19 mouse cellular contexts compared by ENCODE assay signal in genomic region chr2:179921021-179921653, GRCm38 (mm10). TPM values are rescaled to one million over a fixed set of nuclear protein-coding genes. Genes with fewer than 3 reads are reported as not detected.
A peak's percentile ranks its signal among the peaks of the same experiment; 100 is the strongest.
DNase-seq lines count a peak whose midpoint lies in the region; ATAC-seq and TF ChIP-seq lines count a peak whose summit lies in the region.
"Had no signal": no experiment of that assay in that cellular context is flagged by ENCODE, and none has a peak within 500 bp of the region (broad histone marks: within the 10 kb centered on the region; RNA-seq: fewer than 3 reads in every experiment).

No protein-coding gene starts in this region.

- no peak overlapping the region for H3K4me2 ChIP-seq in liver, embryonic 14.5 days (ENCODE audit: low read depth)
- no peak overlapping the region for H3K4me2 ChIP-seq in liver, embryonic 12.5 days
- no peak overlapping the region for H3K4me2 ChIP-seq in midbrain, embryonic 11.5 days
- H3K4me2 ChIP-seq: lung, embryonic 15.5 days; midbrain, embryonic 13.5 days; stomach, embryonic 15.5 days had no signal

- no peaks in the 10 kb centered on the region for H3K9me3 ChIP-seq in liver, embryonic 14.5 days (ENCODE audit: control insufficient read depth, low read length)
- no peaks in the 10 kb centered on the region for H3K9me3 ChIP-seq in liver, embryonic 12.5 days (replicated peaks)
- H3K9me3 ChIP-seq in midbrain, embryonic 11.5 days (ENCODE audit: control insufficient read depth, low read length): no peaks in the 10 kb centered on the region
- H3K9me3 ChIP-seq: lung, embryonic 15.5 days; stomach, embryonic 15.5 days had no signal

- H3K4me1 ChIP-seq in heart, adult 2 months (ENCODE audit: control insufficient read depth, insufficient read depth, low read length): no peaks in the 10 kb centered on the region
- no peaks in the 10 kb centered on the region for H3K4me1 ChIP-seq in liver, embryonic 14.5 days (replicated peaks; ENCODE audit: control insufficient read depth in 2 of 2, insufficient read depth in 2 of 2, low read length in 1 of 2)
- H3K4me1 ChIP-seq in liver, embryonic 12.5 days: no peaks in the 10 kb centered on the region
- no peaks in the 10 kb centered on the region for H3K4me1 ChIP-seq in midbrain, embryonic 11.5 days (ENCODE audit: control insufficient read depth, insufficient read depth, low read length)
- H3K4me1 ChIP-seq: lung, embryonic 15.5 days; midbrain, embryonic 13.5 days; stomach, embryonic 15.5 days had no signal

- ATAC-seq in liver, embryonic 14.5 days (ENCODE audit: insufficient read depth): no peak
- ATAC-seq in liver, embryonic 12.5 days: no peak
- ATAC-seq in midbrain, embryonic 11.5 days (ENCODE audit: low FRiP score): no peak
- ATAC-seq: inflammation-experienced regulatory T-cells, adult 6 months; midbrain, embryonic 13.5 days had no signal

- no peak overlapping the region for H3K4me3 ChIP-seq in heart, adult 2 months
- H3K4me3 ChIP-seq in liver, embryonic 14.5 days (ENCODE audit: insufficient read depth in 1 of 2, low read depth in 2 of 2, low read length in 2 of 2): no peak overlapping the region
- no peak overlapping the region for H3K4me3 ChIP-seq in liver, embryonic 12.5 days
- no peak overlapping the region for H3K4me3 ChIP-seq in midbrain, embryonic 11.5 days (ENCODE audit: low read depth, low read length)
- H3K4me3 ChIP-seq: lung, embryonic 15.5 days; midbrain, embryonic 13.5 days; stomach, embryonic 15.5 days had no signal

- WGBS in heart, adult 2 months: 92% methylated on average over 8 of the region's 8 CpGs
- WGBS in liver, embryonic 14.5 days (ENCODE audit: insufficient replicate concordance): 85% methylated on average over 8 of the region's 8 CpGs
- WGBS in liver, embryonic 12.5 days (ENCODE audit: insufficient replicate concordance): 91% methylated on average over 8 of the region's 8 CpGs
- 96% methylated on average over 8 of the region's 8 CpGs for WGBS in midbrain, embryonic 11.5 days

- H3K79me2 ChIP-seq in heart, adult 2 months (replicated peaks; ENCODE audit: control insufficient read depth, insufficient read depth, low read length): no peaks in the 10 kb centered on the region

- H3K27ac ChIP-seq in heart, adult 2 months: no peak overlapping the region
- H3K27ac ChIP-seq in liver, embryonic 14.5 days: no peak overlapping the region
- H3K27ac ChIP-seq in liver, embryonic 12.5 days: no peak overlapping the region
- no peak overlapping the region for H3K27ac ChIP-seq in midbrain, embryonic 11.5 days (ENCODE audit: low read depth, low read length)
- H3K27ac ChIP-seq: lung, embryonic 15.5 days; midbrain, embryonic 13.5 days; stomach, embryonic 15.5 days had no signal

- no peak for DNase-seq in heart, adult 2 months
- no peak for DNase-seq in heart, postnatal 25 days (ENCODE audit: low spot score)
- no peak for DNase-seq in liver, embryonic 14.5 days (ENCODE audit: low read depth in 3 of 3, low spot score in 3 of 3)
- peak; percentile 9 to 12 for DNase-seq in B cell, adult 2 months
- DNase-seq in adipocyte (ENCODE audit: low spot score): peak; percentile 21
- DNase-seq in midbrain, embryonic 11.5 days (ENCODE audit: low spot score, missing footprints): no peak
- no peak for DNase-seq in right cerebral cortex, adult 18-20 months
- DNase-seq: adrenal gland, postnatal 36 days; embryo, embryonic 11 days; gastrocnemius, postnatal 25 days; kidney, adult 9 months; liver; right cerebral cortex, postnatal 25 days; thymus, adult 2 months had no signal

- no peaks in the 10 kb centered on the region for H3K36me3 ChIP-seq in heart, adult 2 months (ENCODE audit: control insufficient read depth, insufficient read depth, low read length)
- H3K36me3 ChIP-seq in liver, embryonic 14.5 days (replicated peaks; ENCODE audit: control insufficient read depth, insufficient read depth, low read depth): peaks cover 30% of the 10 kb centered on the region
- H3K36me3 ChIP-seq in liver, embryonic 12.5 days: peaks cover 99% of the 10 kb centered on the region
- H3K36me3 ChIP-seq in midbrain, embryonic 11.5 days (ENCODE audit: control insufficient read depth, insufficient read depth, low read length): peaks cover 22% of the 10 kb centered on the region

- peak; percentile 56 for TF ChIP-seq CTCF in heart, adult 2 months (IDR thresholded peaks at IDR 0.05)
- TF ChIP-seq CTCF in liver, embryonic 14.5 days (IDR thresholded peaks at IDR 0.05; ENCODE audit: low read depth): 0 out of 2 replicates have a peak, but pooled peaks have one; percentile 5

- TF ChIP-seq POLR2A in heart, adult 2 months (IDR thresholded peaks at IDR 0.05; ENCODE audit: insufficient read depth, low read depth, low read length): no peak

- TF ChIP-seq EP300 in heart, adult 2 months (IDR thresholded peaks at IDR 0.05; ENCODE audit: insufficient read depth, low read depth, low read length): no peak
- TF ChIP-seq EP300 in liver, embryonic 14.5 days (IDR thresholded peaks at IDR 0.05; ENCODE audit: low read depth): no peak

- no peaks in the 10 kb centered on the region for H3K27me3 ChIP-seq in heart, adult 2 months (ENCODE audit: control insufficient read depth, insufficient read depth, low read length)
- no peaks in the 10 kb centered on the region for H3K27me3 ChIP-seq in liver, embryonic 14.5 days (ENCODE audit: control insufficient read depth, insufficient read depth, low read length)
- H3K27me3 ChIP-seq in liver, embryonic 12.5 days (replicated peaks): no peaks in the 10 kb centered on the region
- H3K27me3 ChIP-seq in midbrain, embryonic 11.5 days (ENCODE audit: control insufficient read depth, insufficient read depth, low read length): no peaks in the 10 kb centered on the region
- H3K27me3 ChIP-seq: lung, embryonic 15.5 days; midbrain, embryonic 13.5 days; stomach, embryonic 15.5 days had no signal

- intact Hi-C loops in heart, adult 2 months (cut with DNase I): no loop called here
- intact Hi-C loops in heart, postnatal 25 days (cut with DNase I): no loop called here

- H3K9ac ChIP-seq in heart, adult 2 months (ENCODE audit: low read depth, low read length): no peak overlapping the region
- H3K9ac ChIP-seq in liver, embryonic 14.5 days (replicated peaks): no peak overlapping the region
- no peak overlapping the region for H3K9ac ChIP-seq in liver, embryonic 12.5 days
- no peak overlapping the region for H3K9ac ChIP-seq in midbrain, embryonic 11.5 days (ENCODE audit: low read length)
- H3K9ac ChIP-seq: lung, embryonic 15.5 days; midbrain, embryonic 13.5 days; stomach, embryonic 15.5 days had no signal

RNA-seq across cellular contexts. Expression of gene Taf4, which starts 55.3 kb away (rescaled TPM):
- total RNA-seq in heart, adult 2 months (2021): 10 to 100 TPM; 16.4 to 20.5 TPM
- polyA plus RNA-seq in heart, adult 2 months (2012; rRNA removed): 7.4 and 8.6 TPM in 2 replicates
- total RNA-seq in heart, postnatal 25 days (2021): 10 to 100 TPM; 18.7 to 19.5 TPM
- 4.3 and 5.7 TPM in 2 replicates for polyA plus RNA-seq in liver, embryonic 14.5 days (2012; rRNA removed)
- polyA plus RNA-seq in liver, embryonic 14.5 days (2014; fragmentation: Nextera tagmentation; extraction: Ambion mirVana): 2.1 and 2.3 TPM in 2 replicates
- polyA plus RNA-seq in liver, embryonic 12.5 days (2016; fragmentation: Nextera tagmentation; extraction: Ambion mirVana): 2.2 and 2.6 TPM in 2 replicates
- 5.8 and 6.0 TPM in 2 replicates for polyA plus RNA-seq in midbrain, embryonic 11.5 days (2014; fragmentation: Nextera tagmentation; extraction: Ambion mirVana)

Comparison
In these comparisons a context has a peak if more than half of its experiments do, and no peak if none do; other contexts are left out.
1. DNase-seq: peak in B cell, adult 2 months (2 of 2) and adipocyte (single experiment); none in heart, adult 2 months (0 of 2), heart, postnatal 25 days (single experiment), liver, embryonic 14.5 days (0 of 3), midbrain, embryonic 11.5 days (single experiment) and right cerebral cortex, adult 18-20 months (single experiment).